Mouse (Mus musculus): ENCODE measurements at regions not wholly inside any gene's neighbourhood (a gene's known extent, or its start where the extent isn't known, plus 50 kb on each side); places are given as distances from the start of the nearest gene placed in this dataset.

- no peak for TF ChIP-seq POLR2A (IDR thresholded peaks at IDR 0.05; ENCODE audit: insufficient read depth, low read depth, low read length)
- no peak for TF ChIP-seq CTCF (IDR thresholded peaks at IDR 0.05)
- no peak for TF ChIP-seq EP300 (IDR thresholded peaks at IDR 0.05; ENCODE audit: insufficient read depth, low read depth, low read length)
Observed at GRCm38 (mm10) chr9:13999358-13999757, 171.8 kb downstream of the Fam76b start.

All from heart, adult 2 months (tissue).